Mouse (Mus musculus): ENCODE results near the gene Rai1. TPM values are rescaled to one million over a fixed set of nuclear protein-coding genes. Genes with fewer than 3 reads are reported as not detected.
A peak's percentile ranks its signal among the peaks of the same experiment; 100 is the strongest.

The Rai1 gene
- total RNA-seq, 2 experiments from 2014 or later = 43.9 to 46.7 TPM

- no peak for DNase-seq
Observed at GRCm38 (mm10) chr11:60094909-60095810, 9.7 kb upstream of the Rai1 start.

- DNase-seq = no peak
Observed at GRCm38 (mm10) chr11:60099555-60100186, 5.1 kb upstream of the Rai1 start.

- no peak for DNase-seq
Observed at GRCm38 (mm10) chr11:60100827-60101555, 3.8 kb upstream of the Rai1 start.

- no peak for DNase-seq
Observed at GRCm38 (mm10) chr11:60101986-60102385, 2.8 kb upstream of the Rai1 start.

- no peak for DNase-seq
Observed at GRCm38 (mm10) chr11:60102664-60103063, 2.1 kb upstream of the Rai1 start.

GRCm38 (mm10) chr11:60103567-60103966, 1.2 kb upstream of the Rai1 start:
- DNase-seq = no peak

- DNase-seq = peak; percentile 82 to 85
Observed at GRCm38 (mm10) chr11:60105593-60106542, 1.1 kb downstream of the Rai1 start.

- DNase-seq = peak; percentile 57 to 67
Observed at GRCm38 (mm10) chr11:60106543-60107110, 1.8 kb downstream of the Rai1 start.

- no peak for DNase-seq
Observed at GRCm38 (mm10) chr11:60107449-60107848, 2.6 kb downstream of the Rai1 start.

- DNase-seq = peak; percentile 65 to 70
Observed at GRCm38 (mm10) chr11:60108631-60109172, 3.9 kb downstream of the Rai1 start.

GRCm38 (mm10) chr11:60110386-60110785, 5.6 kb downstream of the Rai1 start:
- DNase-seq = no peak

GRCm38 (mm10) chr11:60111576-60111975, 6.8 kb downstream of the Rai1 start:
- no peak for DNase-seq

GRCm38 (mm10) chr11:60113624-60114023, 8.8 kb downstream of the Rai1 start:
- DNase-seq = no peak

- peak; percentile 30 to 46 for DNase-seq
Observed at GRCm38 (mm10) chr11:60114296-60115023, 9.6 kb downstream of the Rai1 start.

GRCm38 (mm10) chr11:60115024-60115538, 10.3 kb downstream of the Rai1 start:
- DNase-seq = peak; percentile 96 to 97

- DNase-seq = no peak
Observed at GRCm38 (mm10) chr11:60115638-60116276, 10.9 kb downstream of the Rai1 start.

- DNase-seq = no peak
Observed at GRCm38 (mm10) chr11:60120586-60121262, 15.9 kb downstream of the Rai1 start.

- no peak for DNase-seq
Observed at GRCm38 (mm10) chr11:60122611-60123010, 17.8 kb downstream of the Rai1 start.

- DNase-seq = no peak
Observed at GRCm38 (mm10) chr11:60127048-60127447, 22.2 kb downstream of the Rai1 start.
